Mouse (Mus musculus) G1E (cell line): ENCODE measurements around the gene Carf.

ENCODE experiments used
- CTCF ChIP-seq: IDR thresholded peaks from 2 replicates; pipeline ENCODE4 v1.5.1; 2012; ENCODE audit warnings: low read depth, low read length, inconsistent platforms, mixed read lengths
- POLR2AphosphoS5 ChIP-seq: IDR thresholded peaks from 2 replicates; pipeline ENCODE4 v1.6.1; 2012; ENCODE audit warnings: low read depth, low read length, inconsistent platforms; ENCODE audit not compliant: insufficient replicate concordance

GRCm38 (mm10) chr1:60096572-60097276 lies 1.3 kb upstream of the Carf start:
- TF ChIP-seq CTCF (no peak), POLR2AphosphoS5 (no peak)
